Mouse (Mus musculus) midbrain, embryonic 10.5 days (tissue): Measurements from ENCODE around the gene Akap8. TPM values are rescaled to one million over a fixed set of nuclear protein-coding genes. Genes with fewer than 3 reads are reported as not detected.

Experiments used
- DNase-seq: peaks from one replicate; pipeline ENCODE4 v3.0.0-alpha.2; 2017; ENCODE audit warnings: low spot score
- H3K27ac ChIP-seq: fragments of 300-500 bp; sonication (generic); replicated peaks from 2 replicates; pipeline ENCODE4 v1.5.1; 2016; ENCODE audit warnings: mild to moderate bottlenecking
- H3K27me3 ChIP-seq: fragments of 300-500 bp; sonication (generic); 2 replicates; pipeline ENCODE4 v1.6.1; 2016; ENCODE audit warnings: low read depth, mild to moderate bottlenecking; ENCODE audit not compliant: poor library complexity, severe bottlenecking
- H3K36me3 ChIP-seq: fragments of 300-500 bp; sonication (generic); 2 replicates; pipeline ENCODE4 v1.6.1; 2016; ENCODE audit warnings: mild to moderate bottlenecking, moderate library complexity
- H3K4me1 ChIP-seq: fragments of 300-500 bp; sonication (generic); 2 replicates; pipeline ENCODE4 v1.6.1; 2016
- H3K4me3 ChIP-seq: fragments of 300-500 bp; sonication (generic); 2 replicates; pipeline ENCODE4 v1.5.1; 2016; ENCODE audit warnings: mild to moderate bottlenecking, moderate library complexity
- H3K9me3 ChIP-seq: fragments of 300-500 bp; sonication (generic); replicated peaks from 2 replicates; pipeline ENCODE4 v1.6.1; 2016; ENCODE audit warnings: mild to moderate bottlenecking
- WGBS: fragments of 180-500 bp; shearing (Covaris S2); methylation state at CpG from one replicate; pipeline ENCODE4 v1.1.7; 2016; 5-methylcytosine and 5-hydroxymethylcytosine counted together
- polyA plus RNA-seq: library from polyadenylated mRNA; unstranded; fragments of >200 nt; fragmentation: Nextera tagmentation; extraction: Ambion mirVana; gene quantifications from 2 replicates; pipeline ENCODE4 v1.2.1, GENCODE M21; 2016

Akap8 gene
- polyA plus RNA-seq, result 130 and 140 TPM in 2 replicates

DNA sequence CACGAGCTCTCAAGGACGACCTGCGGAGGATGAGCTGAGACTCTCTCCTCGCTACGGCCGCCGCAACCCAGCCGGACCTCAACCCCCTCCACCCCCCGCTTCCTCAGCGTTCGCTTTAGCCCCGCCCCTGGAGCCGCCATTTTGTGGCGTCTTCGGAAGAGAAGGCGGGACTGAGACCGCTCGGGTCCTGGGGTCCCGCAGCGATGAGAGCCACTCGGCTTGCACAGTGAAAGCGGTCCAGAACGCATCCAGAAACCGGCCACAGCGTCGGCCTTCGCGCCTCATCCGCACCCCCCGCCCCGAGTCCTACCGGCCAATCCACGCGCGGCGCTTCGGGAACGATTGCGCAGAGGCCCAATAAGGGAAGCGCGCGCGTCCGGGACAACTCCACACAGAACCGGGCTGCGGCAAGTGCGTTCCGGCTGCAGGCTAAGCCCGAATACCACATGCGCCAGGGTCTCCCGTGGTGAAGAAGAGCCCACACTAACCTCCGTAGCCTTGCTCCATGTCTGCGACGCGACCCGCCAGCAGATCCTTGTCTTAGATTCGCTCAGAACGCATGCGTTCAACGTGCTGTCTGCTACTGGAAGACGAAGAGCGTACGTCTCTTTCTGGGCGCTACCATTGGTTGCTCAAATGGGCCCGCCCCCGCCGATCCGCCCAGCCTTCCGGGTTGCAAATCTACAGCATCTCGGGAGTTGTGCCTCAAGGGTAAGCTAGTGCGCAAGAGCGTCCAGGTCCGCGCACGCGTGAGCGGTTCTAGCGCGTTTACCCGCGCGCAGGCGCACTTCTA lies at the start of gene Akap8:
Akap8 (minus strand) TSS at position 642 of the 793 bp plus-strand sequence.
- peak; percentile 98 for DNase-seq
- Histone ChIP-seq H3K27ac (peak within 1 kb of the TSS; percentile 97), H3K9me3 (no peaks in the 10 kb centered on the region), H3K4me1 (peaks cover 33% of the 10 kb centered on the region), H3K27me3 (no peaks in the 10 kb centered on the region), H3K36me3 (peaks cover 60% of the 10 kb centered on the region), H3K4me3 (peak within 1 kb of the TSS; percentile 96)
- WGBS, result under 1% methylated on average over 83 of the region's 83 CpGs

DNA sequence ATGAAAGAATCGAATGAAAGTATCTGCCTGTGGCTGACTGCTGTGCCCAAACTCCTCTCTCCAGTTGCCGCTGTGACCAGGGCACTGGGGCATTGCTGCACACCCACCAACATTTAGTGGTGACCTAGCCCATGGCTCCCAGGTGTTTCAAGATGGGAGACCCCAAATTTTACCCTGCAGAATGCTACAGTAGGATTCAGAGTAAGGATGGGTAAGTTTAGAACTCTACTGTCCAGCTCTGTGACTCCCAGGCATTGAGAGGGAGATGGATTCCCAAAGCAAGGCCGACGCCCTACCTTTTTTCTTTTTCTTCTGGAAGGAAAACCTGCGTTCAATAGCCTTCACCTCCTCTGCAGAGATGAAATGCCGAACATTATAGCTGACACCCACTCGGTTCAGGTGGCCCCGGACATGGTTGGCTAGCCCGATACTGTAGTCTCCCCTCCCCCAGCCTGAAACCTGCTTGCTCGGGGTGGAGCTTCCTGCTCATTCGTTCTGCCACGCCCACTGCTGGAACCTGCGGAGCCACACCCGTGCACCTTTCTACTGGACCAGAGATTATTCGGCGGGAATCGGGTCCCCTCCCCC lies 48.0 kb upstream of the Akap8 start:
- H3K27me3 ChIP-seq, result 0 out of 2 replicates have a peak, but pooled peaks cover 6% of the 10 kb centered on the region
- peaks cover 19% of the 10 kb centered on the region for H3K4me1 ChIP-seq
- no peaks in the 10 kb centered on the region for H3K36me3 ChIP-seq
- DNase-seq, result no peak
- no peaks in the 10 kb centered on the region for H3K9me3 ChIP-seq
- peak overlapping the region; percentile 45 for H3K4me3 ChIP-seq
- WGBS, result 14% methylated on average over 14 of the region's 17 CpGs
- peak overlapping the region; percentile 18 for H3K27ac ChIP-seq

GRCm38 (mm10) chr17:32367706-32368105 lies 46.7 kb upstream of the Akap8 start:
- Histone ChIP-seq H3K9me3 (no peaks in the 10 kb centered on the region), H3K4me1 (peaks cover 27% of the 10 kb centered on the region), H3K4me3 (no peak overlapping the region), H3K27me3 (0 out of 2 replicates have a peak, but pooled peaks cover 6% of the 10 kb centered on the region), H3K36me3 (peaks cover 1% of the 10 kb centered on the region), H3K27ac (no peak overlapping the region)
- no peak for DNase-seq
- 89% methylated on average over 11 of the region's 11 CpGs for WGBS

DNA sequence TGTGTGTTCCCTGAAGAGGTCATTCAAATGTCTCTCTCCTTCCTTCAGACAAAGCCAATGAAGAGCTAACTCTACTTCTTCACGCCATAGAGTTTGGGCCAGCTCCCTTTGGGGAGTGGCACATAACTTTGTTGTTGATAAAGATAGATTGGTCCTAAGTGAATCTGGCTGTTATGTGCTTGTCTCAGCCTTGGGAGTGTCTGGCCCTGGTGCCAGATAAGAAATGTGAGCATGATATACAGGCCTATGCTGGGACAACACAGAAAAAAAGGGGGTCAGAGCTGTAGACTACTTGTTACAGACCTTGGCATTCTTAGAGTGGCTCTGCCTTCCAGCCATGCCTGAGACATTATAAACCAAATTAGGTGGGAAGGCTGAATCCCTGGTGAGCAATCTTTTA lies 44.3 kb upstream of the Akap8 start:
- WGBS, result 84% methylated on average over 1 of the region's 1 CpGs
- H3K9me3 ChIP-seq, result no peaks in the 10 kb centered on the region
- H3K36me3 ChIP-seq, result peaks cover 25% of the 10 kb centered on the region
- DNase-seq, result no peak
- H3K27me3 ChIP-seq, result 0 out of 2 replicates have a peak, but pooled peaks cover 6% of the 10 kb centered on the region
- peak overlapping the region; percentile 97 for H3K4me3 ChIP-seq
- peaks cover 40% of the 10 kb centered on the region for H3K4me1 ChIP-seq
- H3K27ac ChIP-seq, result no peak overlapping the region; the same call in 1 of the 2 replicates

DNA sequence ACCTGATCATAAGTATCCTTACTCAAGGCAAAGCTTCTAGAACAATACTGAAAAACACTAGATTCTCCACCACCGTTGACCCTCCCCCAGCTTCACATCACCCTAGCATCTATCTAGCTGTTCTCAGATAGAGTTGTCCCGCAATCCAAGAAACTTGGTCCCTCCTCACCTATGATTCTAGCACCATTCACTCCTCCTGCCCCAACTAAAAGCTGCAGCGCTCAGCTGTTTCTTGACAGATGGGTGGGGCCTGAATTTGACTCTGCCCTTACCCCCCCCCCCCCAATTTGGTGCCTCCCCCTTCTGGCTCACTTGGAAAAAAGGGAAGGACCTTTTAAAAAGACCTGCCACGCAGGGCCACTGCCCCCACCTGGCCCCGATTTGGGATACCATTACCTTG lies 43.8 kb upstream of the Akap8 start:
- Histone ChIP-seq H3K27me3 (0 out of 2 replicates have a peak, but pooled peaks cover 6% of the 10 kb centered on the region), H3K36me3 (peaks cover 30% of the 10 kb centered on the region), H3K4me3 (peak overlapping the region; percentile 97), H3K9me3 (no peaks in the 10 kb centered on the region), H3K27ac (peak overlapping the region; percentile 98), H3K4me1 (peaks cover 40% of the 10 kb centered on the region)
- WGBS, result 66% methylated on average over 5 of the region's 5 CpGs
- no peak for DNase-seq

DNA sequence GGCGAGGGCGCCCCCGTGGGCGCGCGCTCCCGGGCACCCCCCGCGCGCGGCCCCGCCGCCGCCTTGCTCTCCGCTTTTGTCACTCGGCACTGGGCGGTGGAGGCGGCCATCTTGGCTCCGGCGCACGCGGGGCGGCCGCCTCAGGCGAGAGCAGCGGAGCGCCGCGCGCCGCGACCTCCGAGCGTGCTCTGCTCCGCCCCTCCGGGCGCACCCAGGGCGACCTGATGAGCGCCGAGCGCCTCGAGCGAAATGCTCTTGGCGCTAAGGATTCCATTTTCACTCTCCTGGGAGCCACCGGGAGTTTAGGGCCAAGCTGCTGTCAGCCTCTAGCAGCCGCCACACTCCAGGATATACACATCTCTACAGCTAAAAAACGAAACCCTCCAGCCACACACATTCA lies 43.3 kb upstream of the Akap8 start:
- Histone ChIP-seq H3K9me3 (no peaks in the 10 kb centered on the region), H3K36me3 (peaks cover 35% of the 10 kb centered on the region), H3K27me3 (0 out of 2 replicates have a peak, but pooled peaks cover 6% of the 10 kb centered on the region), H3K4me3 (peak overlapping the region; percentile 97), H3K4me1 (peaks cover 40% of the 10 kb centered on the region), H3K27ac (peak overlapping the region; percentile 98)
- WGBS, result under 1% methylated on average over 46 of the region's 47 CpGs
- peak; percentile 88 for DNase-seq

- Histone ChIP-seq H3K4me1 (peaks cover 36% of the 10 kb centered on the region), H3K27ac (peak overlapping the region; percentile 98), H3K27me3 (0 out of 2 replicates have a peak, but pooled peaks cover 4% of the 10 kb centered on the region), H3K9me3 (no peaks in the 10 kb centered on the region), H3K4me3 (peak overlapping the region; percentile 97), H3K36me3 (peaks cover 40% of the 10 kb centered on the region)
- WGBS, result under 1% methylated on average over 35 of the region's 50 CpGs
- no peak for DNase-seq
Measured at GRCm38 (mm10) chr17:32363821-32364301, 42.8 kb upstream of the Akap8 start.

DNA sequence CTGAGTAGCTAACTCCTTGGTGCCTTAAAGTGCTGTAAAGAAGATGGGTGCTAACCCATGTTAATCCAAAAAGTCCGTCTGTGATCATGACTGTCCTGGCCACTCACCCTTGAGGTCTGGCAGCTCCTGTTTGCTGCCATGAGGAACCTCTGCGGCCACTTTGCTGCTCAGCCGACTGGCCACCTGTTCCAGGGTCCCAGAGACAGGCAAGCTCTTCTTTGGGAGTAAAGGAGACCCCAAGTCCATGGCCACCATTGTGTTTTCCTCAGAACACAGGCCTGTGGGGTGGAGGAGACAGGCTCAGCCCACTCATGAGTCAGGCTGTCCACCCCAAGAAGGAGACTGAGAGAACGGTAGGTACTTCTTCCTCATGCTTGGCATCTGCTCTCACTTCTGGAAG lies 41.6 kb upstream of the Akap8 start:
- 86% methylated on average over 4 of the region's 4 CpGs for WGBS
- H3K27ac ChIP-seq, result peak overlapping the region; percentile 98

GRCm38 (mm10) chr17:32359928-32360327 lies 38.9 kb upstream of the Akap8 start:
- H3K4me1 ChIP-seq, result peaks cover 28% of the 10 kb centered on the region
- 92% methylated on average over 18 of the region's 18 CpGs for WGBS
- no peak for DNase-seq
- H3K4me3 ChIP-seq, result peak overlapping the region; percentile 12; the same call in 1 of the 2 replicates
- H3K9me3 ChIP-seq, result no peaks in the 10 kb centered on the region
- H3K36me3 ChIP-seq, result peaks cover 79% of the 10 kb centered on the region
- no peaks in the 10 kb centered on the region for H3K27me3 ChIP-seq
- no peak overlapping the region for H3K27ac ChIP-seq

More for the DNA sequence above, 41.6 kb upstream of the Akap8 start:
- H3K27me3 ChIP-seq, result no peaks in the 10 kb centered on the region
- H3K36me3 ChIP-seq, result peaks cover 52% of the 10 kb centered on the region
- no peaks in the 10 kb centered on the region for H3K9me3 ChIP-seq
- peaks cover 34% of the 10 kb centered on the region for H3K4me1 ChIP-seq
- DNase-seq, result no peak
- peak overlapping the region; percentile 97 for H3K4me3 ChIP-seq

GRCm38 (mm10) chr17:32358943-32359340 lies 37.9 kb upstream of the Akap8 start:
- peaks cover 89% of the 10 kb centered on the region for H3K36me3 ChIP-seq
- WGBS, result 95% methylated on average over 6 of the region's 6 CpGs
- no peak for DNase-seq
- no peaks in the 10 kb centered on the region for H3K27me3 ChIP-seq
- no peak overlapping the region for H3K27ac ChIP-seq
- peaks cover 31% of the 10 kb centered on the region for H3K4me1 ChIP-seq
- H3K4me3 ChIP-seq, result no peak overlapping the region
- no peaks in the 10 kb centered on the region for H3K9me3 ChIP-seq

DNA sequence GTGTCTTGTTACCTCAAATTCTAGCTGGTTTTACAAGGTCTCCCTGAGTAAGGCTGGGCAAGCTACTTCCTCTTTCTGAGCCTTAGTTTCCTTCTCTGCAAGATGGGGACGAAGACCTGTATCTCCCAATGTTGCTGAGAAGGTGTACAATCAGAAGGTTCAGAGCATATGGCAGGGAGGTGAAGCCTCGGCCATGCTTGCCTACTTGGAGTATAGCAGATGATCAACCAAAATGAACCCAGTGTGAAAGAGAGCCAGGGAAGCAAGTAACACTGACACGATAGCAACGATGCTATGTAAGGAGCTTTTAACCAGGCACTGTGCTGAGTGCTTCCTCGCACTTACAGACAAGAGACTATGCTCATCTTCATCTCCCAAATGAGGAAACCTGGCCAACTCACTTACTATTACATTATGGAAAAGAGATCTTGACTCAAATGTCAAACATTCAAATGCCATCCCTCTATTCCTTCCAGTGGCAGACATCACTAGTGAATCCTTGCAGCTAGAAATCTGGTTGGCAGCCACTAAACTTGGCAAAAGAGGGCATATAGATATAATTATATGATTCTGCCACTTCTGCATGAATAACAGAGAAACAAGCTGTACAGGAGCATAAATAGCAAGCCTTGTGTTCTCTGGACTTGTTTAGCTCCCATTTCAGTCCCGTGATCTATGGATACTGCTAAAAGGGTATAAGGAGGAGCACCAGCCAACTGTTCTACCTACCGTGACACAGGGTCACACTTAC lies 37.3 kb upstream of the Akap8 start:
- no peaks in the 10 kb centered on the region for H3K27me3 ChIP-seq

More for the DNA sequence above, 37.3 kb upstream of the Akap8 start:
- 93% methylated on average over 7 of the region's 7 CpGs for WGBS
- Histone ChIP-seq H3K9me3 (no peaks in the 10 kb centered on the region), H3K4me1 (peaks cover 36% of the 10 kb centered on the region), H3K4me3 (no peak overlapping the region), H3K36me3 (peaks cover 95% of the 10 kb centered on the region), H3K27ac (no peak overlapping the region)
- DNase-seq, result no peak
